Mouse (Mus musculus) MEL (cell line): ENCODE results near the gene Grem1.

ENCODE experiments used
- CTCF ChIP-seq, 3 experiments: IDR thresholded peaks in 2 of 3; conservative IDR thresholded peaks in 1 of 3; 2 replicates each; pipeline ENCODE4 v1.5.1; 2011 to 2012; ENCODE audit warnings: low read length in 3 of 3, low read depth in 2 of 3, mild to moderate bottlenecking in 2 of 3, improper control_type of control experiment in 1 of 3, inconsistent platforms in 1 of 3, mixed read lengths in 1 of 3, moderate library complexity in 1 of 3; ENCODE audit not compliant: control insufficient read depth in 1 of 3, insufficient read depth in 1 of 3, poor library complexity in 1 of 3, severe bottlenecking in 1 of 3
- EP300 ChIP-seq, 2 experiments: IDR thresholded peaks; 2 replicates each; pipeline ENCODE4 v1.6.1; 2011; ENCODE audit warnings: improper control_type of control experiment in 2 of 2, low read length in 2 of 2, low read depth in 1 of 2, mild to moderate bottlenecking in 1 of 2
- MAZ ChIP-seq: IDR thresholded peaks from 2 replicates; pipeline ENCODE4 v1.6.1; 2012; ENCODE audit warnings: low read depth, mild to moderate bottlenecking, inconsistent platforms, low read length, improper control_type of control experiment
- POLR2A ChIP-seq, 2 experiments: IDR thresholded peaks; 2 replicates each; pipeline ENCODE4 v1.6.1; 2011 to 2012; ENCODE audit warnings: low read length in 2 of 2, mild to moderate bottlenecking in 2 of 2, control low read depth in 1 of 2, improper control_type of control experiment in 1 of 2, low read depth in 1 of 2, moderate library complexity in 1 of 2; ENCODE audit not compliant: control insufficient read depth in 1 of 2, insufficient read depth in 1 of 2, poor library complexity in 1 of 2
- ZMIZ1 ChIP-seq: IDR thresholded peaks from 2 replicates; pipeline ENCODE4 v1.6.1; 2012; ENCODE audit warnings: low read depth, mild to moderate bottlenecking, inconsistent platforms, low read length, improper control_type of control experiment, moderate library complexity

DNA sequence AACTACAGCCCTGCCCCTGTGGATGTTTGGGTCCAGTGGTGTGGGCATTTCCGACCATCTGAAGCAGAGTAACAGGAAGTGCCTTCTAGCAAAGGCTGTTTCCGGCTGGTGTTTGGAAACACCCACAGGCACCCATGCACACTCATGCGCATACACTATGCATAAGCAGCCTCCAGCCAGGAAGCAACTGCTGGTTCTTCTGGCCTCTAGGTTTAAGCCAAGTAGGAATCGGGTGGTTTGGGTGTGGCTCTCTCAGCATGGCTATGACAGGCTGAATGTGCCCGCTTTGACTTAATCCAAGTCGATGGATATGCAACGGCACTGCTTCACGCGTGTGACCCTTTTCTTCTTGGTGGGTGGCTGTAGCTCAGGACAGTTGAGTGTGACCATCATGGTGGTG is 9.1 kb downstream of the Grem1 start:
- TF ChIP-seq CTCF (IDR thresholded peaks at IDR 0.05 in 2 of 3, conservative IDR thresholded peaks at IDR 0.05 in 1 of 3; ENCODE audit: control insufficient read depth in 1 of 3, insufficient read depth in 1 of 3, low read depth in 2 of 3, low read length in 3 of 3, poor library complexity in 1 of 3, severe bottlenecking in 1 of 3), result no peak
- TF ChIP-seq MAZ, result no peak
- no peak for TF ChIP-seq EP300 (IDR thresholded peaks at IDR 0.05; ENCODE audit: low read depth in 1 of 2, low read length in 2 of 2)
- no peak for TF ChIP-seq POLR2A (IDR thresholded peaks at IDR 0.05; ENCODE audit: control insufficient read depth in 1 of 2, insufficient read depth in 1 of 2, low read depth in 1 of 2, low read length in 2 of 2, poor library complexity in 1 of 2)
- TF ChIP-seq ZMIZ1, result no peak
